Mouse (Mus musculus): ENCODE data around the gene Rab11fip3. TPM values are rescaled to one million over a fixed set of nuclear protein-coding genes. Genes with fewer than 3 reads are reported as not detected.

Rab11fip3 gene
- polyA plus RNA-seq, 1 experiment from 2014 or later = 29.0 TPM

DNA sequence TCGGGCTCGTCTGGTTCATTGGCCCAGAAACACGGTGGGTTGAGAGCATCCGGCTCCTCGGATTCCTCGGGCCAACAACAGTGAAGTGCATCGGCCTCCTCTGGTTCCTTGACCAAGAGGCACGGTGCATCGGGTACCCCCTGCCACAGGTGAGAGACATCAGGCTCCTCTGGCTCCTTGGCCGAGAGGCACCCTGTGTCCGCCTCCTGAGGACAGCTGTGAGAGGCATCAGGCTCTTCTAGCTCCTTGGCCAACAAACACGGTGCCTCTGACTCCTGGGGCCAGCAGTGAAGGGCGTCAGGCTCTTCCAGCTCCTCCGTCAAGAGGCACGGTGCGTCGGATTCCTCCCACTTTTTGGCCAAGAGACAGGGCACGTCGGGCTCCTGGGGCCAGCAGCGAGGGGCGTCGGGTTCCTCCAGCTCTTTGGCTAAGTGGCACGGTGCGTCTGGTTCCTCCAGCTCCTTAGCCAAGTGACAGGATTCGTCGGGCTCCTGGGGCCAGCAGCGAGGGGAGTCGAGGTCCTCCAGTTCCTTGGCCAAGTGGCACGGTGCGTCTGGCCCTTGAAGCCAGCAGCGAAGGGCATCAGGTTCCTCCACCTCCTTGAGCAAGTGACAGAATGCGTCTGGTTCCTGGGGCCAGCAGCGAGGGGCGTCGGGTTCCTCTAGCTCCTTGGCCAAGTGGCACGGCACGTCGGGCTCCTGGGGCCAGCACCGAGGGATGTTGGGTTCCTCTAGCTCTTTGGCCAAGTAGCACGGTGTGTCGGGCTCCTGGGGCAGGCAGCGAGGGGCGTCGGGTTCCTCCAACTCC lies 1.1 kb downstream of the Rab11fip3 start:
- peak; percentile 19; the same call in 1 of the 2 replicates for ATAC-seq (ENCODE audit: low read depth)
- under 1% methylated on average over 44 of the region's 44 CpGs for WGBS
- peak overlapping the region; percentile 97 for H3K4me2 ChIP-seq (ENCODE audit: low read depth, low read length)
- peak overlapping the region; percentile 87 for H3K4me3 ChIP-seq (ENCODE audit: low read depth, low read length)
- H3K9ac ChIP-seq (replicated peaks; ENCODE audit: low read depth, low read length) = peak overlapping the region; percentile 95
- peaks cover 41% of the 10 kb centered on the region for H3K4me1 ChIP-seq (ENCODE audit: control insufficient read depth, insufficient read depth, low read length)
- H3K9me3 ChIP-seq (ENCODE audit: control insufficient read depth, low read length) = no peaks in the 10 kb centered on the region
- no peaks in the 10 kb centered on the region for H3K27me3 ChIP-seq (ENCODE audit: control insufficient read depth, insufficient read depth, low read length)
- peaks cover 16% of the 10 kb centered on the region for H3K36me3 ChIP-seq (ENCODE audit: control insufficient read depth, insufficient read depth, low read length)
- peak overlapping the region; percentile 93 for H3K27ac ChIP-seq (ENCODE audit: low read depth, low read length)

DNA sequence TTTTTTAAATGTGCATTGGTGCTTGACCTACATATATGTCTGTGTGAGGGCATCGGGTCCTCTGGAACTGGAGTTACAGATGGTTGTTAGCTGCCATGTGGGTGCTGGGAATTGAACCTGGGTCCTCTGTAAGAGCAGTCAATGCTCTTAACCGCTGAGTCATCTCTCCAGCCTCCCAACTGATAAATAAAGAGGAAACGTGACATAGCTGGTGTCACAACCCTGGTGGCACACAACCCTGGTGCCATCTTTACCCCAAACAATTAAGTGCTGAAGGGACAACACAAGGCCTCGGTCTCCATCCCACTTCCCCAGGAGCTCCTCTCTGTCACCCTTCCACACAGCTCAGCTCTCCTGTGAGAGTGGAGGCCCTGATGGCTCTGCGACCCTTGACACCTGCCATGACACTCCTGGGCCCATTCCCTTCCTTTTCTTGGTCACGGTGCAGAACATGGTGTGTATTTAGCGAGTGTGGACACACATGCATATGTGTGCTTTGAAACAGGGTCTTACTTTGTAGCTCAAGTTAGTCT lies 2.8 kb downstream of the Rab11fip3 start:
- Histone ChIP-seq H3K36me3 (ENCODE audit: control insufficient read depth, insufficient read depth, low read length) (peaks cover 21% of the 10 kb centered on the region), H3K9me3 (ENCODE audit: control insufficient read depth, low read length) (no peaks in the 10 kb centered on the region), H3K4me2 (ENCODE audit: low read depth, low read length) (peak overlapping the region; percentile 97), H3K27me3 (ENCODE audit: control insufficient read depth, insufficient read depth, low read length) (no peaks in the 10 kb centered on the region), H3K9ac (replicated peaks; ENCODE audit: low read depth, low read length) (no peak overlapping the region), H3K27ac (ENCODE audit: low read depth, low read length) (no peak overlapping the region), H3K4me3 (ENCODE audit: low read depth, low read length) (peak overlapping the region; percentile 87), H3K4me1 (ENCODE audit: control insufficient read depth, insufficient read depth, low read length) (peaks cover 45% of the 10 kb centered on the region)
- no peak for ATAC-seq (ENCODE audit: low read depth)
- WGBS = 91% methylated on average over 7 of the region's 7 CpGs

DNA sequence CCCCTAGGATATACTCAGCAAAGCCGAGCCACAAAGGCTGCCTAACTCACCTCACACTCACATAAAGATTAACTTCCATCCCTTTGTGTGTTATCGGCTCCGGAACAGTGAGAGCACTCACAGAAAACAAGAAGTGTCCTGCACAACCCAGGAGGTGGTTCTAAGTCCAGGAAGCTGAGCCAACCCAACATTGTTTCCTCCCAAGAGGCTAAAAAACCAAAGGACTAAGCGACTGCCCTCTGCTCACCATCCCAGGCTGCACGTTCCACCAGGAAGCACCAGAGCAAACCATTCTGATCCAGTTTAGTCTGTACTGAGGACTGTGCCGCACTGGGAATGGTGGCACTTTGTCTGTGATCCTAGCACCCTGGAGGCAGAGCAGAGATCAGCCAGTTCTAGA lies 4.4 kb downstream of the Rab11fip3 start:
- peak overlapping the region; percentile 25; the same call in 1 of the 2 replicates for H3K9ac ChIP-seq (replicated peaks; ENCODE audit: low read depth, low read length)
- H3K4me3 ChIP-seq (ENCODE audit: low read depth, low read length) = no peak overlapping the region
- peaks cover 43% of the 10 kb centered on the region for H3K4me1 ChIP-seq (ENCODE audit: control insufficient read depth, insufficient read depth, low read length)
- WGBS = 74% methylated on average over 6 of the region's 6 CpGs
- peak overlapping the region; percentile 7; the same call in 1 of the 2 replicates for H3K4me2 ChIP-seq (ENCODE audit: low read depth, low read length)
- H3K36me3 ChIP-seq (ENCODE audit: control insufficient read depth, insufficient read depth, low read length) = peaks cover 21% of the 10 kb centered on the region
- no peak overlapping the region for H3K27ac ChIP-seq (ENCODE audit: low read depth, low read length)
- ATAC-seq (ENCODE audit: low read depth) = no peak
- no peaks in the 10 kb centered on the region for H3K27me3 ChIP-seq (ENCODE audit: control insufficient read depth, insufficient read depth, low read length)
- H3K9me3 ChIP-seq (ENCODE audit: control insufficient read depth, low read length) = no peaks in the 10 kb centered on the region

DNA sequence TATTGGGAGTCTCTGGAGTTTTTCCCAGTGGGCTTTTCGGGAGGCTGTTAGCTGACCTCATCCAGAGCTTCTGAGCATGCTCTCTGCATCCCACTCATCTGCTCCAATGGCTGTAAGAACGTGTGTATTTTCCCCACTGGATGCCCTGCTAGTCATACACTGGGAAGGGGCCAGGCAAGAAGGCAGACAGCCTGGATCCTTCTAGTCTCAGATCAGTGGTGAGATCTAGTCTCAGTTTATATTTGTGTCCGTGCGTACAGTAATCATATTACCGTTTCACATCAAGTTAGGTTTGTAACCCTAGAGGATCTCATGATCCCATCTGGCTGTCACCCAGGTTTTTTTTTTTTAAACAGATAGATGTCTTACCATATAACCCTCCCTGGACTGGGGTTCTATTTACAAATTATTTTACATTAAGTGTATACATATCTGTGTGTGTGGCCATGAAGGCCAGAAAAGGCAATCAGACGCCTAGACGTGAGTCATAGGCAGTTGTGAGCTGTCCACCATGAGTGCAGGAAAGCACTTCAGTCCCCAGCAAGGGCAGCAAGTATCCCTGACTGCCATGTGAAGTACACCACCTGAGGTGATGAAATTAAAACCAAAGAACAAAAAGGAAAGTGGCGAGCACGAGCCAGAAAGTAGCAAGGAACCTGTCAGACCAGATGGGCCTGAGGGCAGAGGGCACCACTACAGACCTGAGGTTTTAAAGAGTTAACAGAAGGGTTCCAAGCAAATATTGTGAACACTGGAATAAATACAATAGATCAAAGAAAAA lies 11.4 kb downstream of the Rab11fip3 start:
- Histone ChIP-seq H3K27ac (ENCODE audit: low read depth, low read length) (no peak overlapping the region), H3K9ac (replicated peaks; ENCODE audit: low read depth, low read length) (no peak overlapping the region), H3K4me3 (ENCODE audit: low read depth, low read length) (no peak overlapping the region), H3K9me3 (ENCODE audit: control insufficient read depth, low read length) (no peaks in the 10 kb centered on the region), H3K4me1 (ENCODE audit: control insufficient read depth, insufficient read depth, low read length) (peaks cover 4% of the 10 kb centered on the region), H3K36me3 (ENCODE audit: control insufficient read depth, insufficient read depth, low read length) (peaks cover 14% of the 10 kb centered on the region; the same call in 1 of the 2 replicates), H3K4me2 (ENCODE audit: low read depth, low read length) (no peak overlapping the region), H3K27me3 (ENCODE audit: control insufficient read depth, insufficient read depth, low read length) (no peaks in the 10 kb centered on the region)
- 87% methylated on average over 9 of the region's 9 CpGs for WGBS
- no peak for ATAC-seq (ENCODE audit: low read depth)

DNA sequence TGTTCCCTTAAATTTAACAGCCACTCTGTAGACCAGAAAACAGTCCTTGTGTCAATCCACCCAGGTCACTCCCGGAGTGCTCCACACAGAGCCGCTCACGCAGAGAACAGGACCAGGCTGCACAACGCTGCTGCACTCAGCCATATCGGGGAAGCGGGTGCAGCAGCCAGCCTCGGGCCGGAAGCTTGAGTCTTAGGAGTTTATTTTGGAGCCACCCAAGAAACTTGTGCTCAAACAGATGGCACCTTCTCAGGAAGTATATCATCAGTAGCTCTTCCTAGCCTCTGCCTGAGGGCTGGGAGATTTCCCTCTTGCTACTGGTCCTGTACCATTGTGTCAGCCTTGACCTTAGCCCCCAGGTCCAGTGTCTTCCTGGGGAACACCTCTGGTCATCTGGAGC lies 12.1 kb downstream of the Rab11fip3 start:
- no peak for ATAC-seq (ENCODE audit: low read depth)
- WGBS = 98% methylated on average over 8 of the region's 8 CpGs
- Histone ChIP-seq H3K4me2 (ENCODE audit: low read depth, low read length) (no peak overlapping the region), H3K4me1 (ENCODE audit: control insufficient read depth, insufficient read depth, low read length) (peaks cover 2% of the 10 kb centered on the region), H3K9ac (replicated peaks; ENCODE audit: low read depth, low read length) (no peak overlapping the region), H3K36me3 (ENCODE audit: control insufficient read depth, insufficient read depth, low read length) (peaks cover 9% of the 10 kb centered on the region; the same call in 1 of the 2 replicates), H3K9me3 (ENCODE audit: control insufficient read depth, low read length) (no peaks in the 10 kb centered on the region), H3K27ac (ENCODE audit: low read depth, low read length) (no peak overlapping the region), H3K4me3 (ENCODE audit: low read depth, low read length) (no peak overlapping the region), H3K27me3 (ENCODE audit: control insufficient read depth, insufficient read depth, low read length) (no peaks in the 10 kb centered on the region)

DNA sequence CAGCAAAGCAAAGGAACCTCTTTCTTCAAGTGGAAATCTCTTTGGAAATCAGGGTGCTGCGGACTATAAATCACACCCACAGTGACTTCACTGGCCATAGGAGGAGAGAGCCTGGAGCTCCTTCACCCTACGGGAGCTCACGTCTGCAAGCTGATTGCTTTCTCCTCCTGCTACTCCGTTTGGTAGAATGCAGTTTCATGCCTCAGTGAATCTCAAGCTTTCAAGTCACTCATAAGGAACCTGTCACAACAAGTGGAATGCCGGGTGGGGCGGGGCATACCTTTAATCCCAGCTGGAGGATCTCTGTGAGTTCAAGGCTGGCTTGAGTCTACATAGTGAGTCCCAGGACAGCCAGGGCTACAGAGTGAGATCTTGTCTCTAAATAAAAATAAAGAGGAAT lies 14.2 kb downstream of the Rab11fip3 start:
- Histone ChIP-seq H3K27me3 (ENCODE audit: control insufficient read depth, insufficient read depth, low read length) (no peaks in the 10 kb centered on the region), H3K36me3 (ENCODE audit: control insufficient read depth, insufficient read depth, low read length) (peaks cover 9% of the 10 kb centered on the region; the same call in 1 of the 2 replicates), H3K9me3 (ENCODE audit: control insufficient read depth, low read length) (no peaks in the 10 kb centered on the region), H3K4me3 (ENCODE audit: low read depth, low read length) (no peak overlapping the region), H3K9ac (replicated peaks; ENCODE audit: low read depth, low read length) (no peak overlapping the region), H3K4me2 (ENCODE audit: low read depth, low read length) (no peak overlapping the region), H3K4me1 (ENCODE audit: control insufficient read depth, insufficient read depth, low read length) (no peaks in the 10 kb centered on the region; the same call in 1 of the 2 replicates), H3K27ac (ENCODE audit: low read depth, low read length) (no peak overlapping the region)
- WGBS = 55% methylated on average over 6 of the region's 6 CpGs
- ATAC-seq (ENCODE audit: low read depth) = no peak

DNA sequence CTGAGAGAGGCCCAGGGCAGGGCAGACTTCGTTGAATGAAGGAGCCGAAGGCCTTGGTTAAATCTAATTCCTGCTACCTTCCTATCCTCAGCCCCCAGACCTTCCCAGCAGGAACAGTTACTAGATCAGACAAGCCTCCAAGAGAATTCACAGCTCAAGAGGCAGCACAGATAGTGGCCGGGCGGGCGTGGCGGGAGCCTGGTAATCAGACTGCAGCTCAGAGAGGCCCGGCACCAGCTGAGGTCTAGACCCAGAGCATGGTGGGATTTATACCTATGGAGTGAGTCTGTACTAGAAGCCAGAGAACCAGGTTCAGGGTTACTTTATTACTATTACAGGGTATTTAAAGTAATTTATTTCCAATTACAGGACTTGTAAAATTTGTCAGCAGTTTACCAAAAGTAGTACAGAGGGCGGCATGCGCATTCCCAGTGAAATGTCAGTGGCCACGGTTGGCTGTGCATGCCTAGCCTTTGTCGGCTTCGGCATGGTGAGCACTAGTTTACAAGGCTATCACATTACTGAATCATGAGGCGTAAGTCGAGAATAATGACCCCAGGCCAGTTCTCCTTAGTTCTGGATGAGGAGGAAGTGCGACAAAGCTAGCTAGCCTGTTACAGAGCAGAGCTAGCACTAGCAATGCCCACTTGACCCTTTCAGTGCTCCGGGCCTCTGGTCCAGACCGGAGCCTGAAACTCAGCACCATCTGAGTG lies 15.1 kb downstream of the Rab11fip3 start:
- Histone ChIP-seq H3K9me3 (ENCODE audit: control insufficient read depth, low read length) (no peaks in the 10 kb centered on the region), H3K4me1 (ENCODE audit: control insufficient read depth, insufficient read depth, low read length) (no peaks in the 10 kb centered on the region; the same call in 1 of the 2 replicates), H3K9ac (replicated peaks; ENCODE audit: low read depth, low read length) (no peak overlapping the region), H3K27me3 (ENCODE audit: control insufficient read depth, insufficient read depth, low read length) (no peaks in the 10 kb centered on the region), H3K4me2 (ENCODE audit: low read depth, low read length) (no peak overlapping the region), H3K4me3 (ENCODE audit: low read depth, low read length) (no peak overlapping the region), H3K27ac (ENCODE audit: low read depth, low read length) (no peak overlapping the region), H3K36me3 (ENCODE audit: control insufficient read depth, insufficient read depth, low read length) (peaks cover 9% of the 10 kb centered on the region; the same call in 1 of the 2 replicates)
- 63% methylated on average over 17 of the region's 17 CpGs for WGBS
- ATAC-seq (ENCODE audit: low read depth) = no peak

DNA sequence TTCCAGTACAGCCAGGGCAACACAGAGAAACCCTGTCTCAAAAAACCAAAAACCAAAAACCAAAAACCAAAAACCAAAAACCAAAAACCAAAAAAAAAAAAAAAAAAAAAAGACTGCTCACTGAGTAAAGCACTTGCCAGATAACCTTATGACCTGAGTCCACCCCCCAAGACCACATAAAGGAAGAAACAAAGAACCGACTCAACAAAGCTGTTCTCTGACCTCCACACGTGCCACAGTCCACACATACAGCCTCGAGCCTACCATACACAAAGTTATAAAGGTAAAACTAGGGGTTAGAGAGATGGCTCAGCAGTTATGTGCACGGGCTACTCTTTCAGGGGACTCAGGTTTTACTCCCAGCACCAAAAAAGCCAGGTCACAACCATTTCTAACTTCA lies 16.6 kb downstream of the Rab11fip3 start:
- H3K4me1 ChIP-seq (ENCODE audit: control insufficient read depth, insufficient read depth, low read length) = no peaks in the 10 kb centered on the region; the same call in 1 of the 2 replicates
- H3K27me3 ChIP-seq (ENCODE audit: control insufficient read depth, insufficient read depth, low read length) = no peaks in the 10 kb centered on the region
- H3K4me3 ChIP-seq (ENCODE audit: low read depth, low read length) = no peak overlapping the region
- no peak overlapping the region for H3K9ac ChIP-seq (replicated peaks; ENCODE audit: low read depth, low read length)
- 96% methylated on average over 4 of the region's 4 CpGs for WGBS
- no peaks in the 10 kb centered on the region for H3K9me3 ChIP-seq (ENCODE audit: control insufficient read depth, low read length)
- H3K27ac ChIP-seq (ENCODE audit: low read depth, low read length) = no peak overlapping the region
- 0 out of 2 replicates have a peak, but pooled peaks cover 3% of the 10 kb centered on the region for H3K36me3 ChIP-seq (ENCODE audit: control insufficient read depth, insufficient read depth, low read length)
- H3K4me2 ChIP-seq (ENCODE audit: low read depth, low read length) = no peak overlapping the region
- no peak for ATAC-seq (ENCODE audit: low read depth)
